Mouse (Mus musculus) mature B cell (primary cell): Measurements from ENCODE around the gene Phldb2.

Experiments used
- in situ Hi-C: fragments of 300-500 bp; cut with MboI; formaldehyde crosslinking; loops from 2 replicates; pipeline ENCODE4 v1.14.3; 2019

Gene Phldb2

DNA sequence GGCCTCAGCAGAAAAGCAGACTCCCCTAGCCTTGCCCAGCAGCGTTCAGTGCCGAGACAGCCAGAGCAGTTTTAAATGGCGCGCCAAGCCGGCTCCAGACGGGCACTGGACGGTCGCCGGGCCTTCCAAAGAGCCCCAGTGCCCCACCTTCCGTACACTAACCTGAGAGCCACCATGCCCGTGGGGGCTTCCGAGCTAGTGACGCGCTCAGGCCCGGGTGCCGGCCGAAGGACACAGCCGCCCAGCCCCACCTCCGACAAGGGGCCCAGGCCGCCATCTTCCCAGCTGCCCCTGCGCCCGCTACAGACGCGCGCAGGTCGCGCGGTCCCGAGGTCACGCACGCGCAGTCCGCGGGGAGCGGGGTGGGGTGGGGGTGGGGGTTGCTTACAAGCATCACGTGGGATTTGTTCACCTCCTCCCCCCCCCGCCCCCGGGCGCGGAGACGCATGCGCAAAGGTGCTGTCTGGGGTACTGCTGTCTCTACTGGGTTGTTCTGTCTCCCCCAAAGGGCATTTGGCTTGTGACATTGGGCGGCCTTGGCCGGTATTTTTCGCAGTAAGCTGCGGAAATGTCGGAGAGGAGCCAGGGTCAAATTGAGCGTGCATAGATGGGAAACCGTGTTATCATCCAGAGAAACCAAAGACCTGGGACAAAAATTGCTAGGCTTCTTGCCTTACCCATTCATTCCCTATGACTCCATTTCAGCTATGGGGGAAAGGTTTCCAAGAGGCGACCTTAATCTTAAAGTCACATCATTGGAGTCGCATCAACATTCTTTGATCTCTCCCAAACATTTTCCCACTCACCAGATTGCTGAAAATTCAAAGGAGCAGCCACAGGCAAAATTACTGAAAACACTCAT is 210.6 kb downstream of the Phldb2 start, which contains the start of gene Abhd10:
Gene Abhd10 (minus strand): TSS at position 341 of the 862 bp plus-strand sequence.
- in situ Hi-C loops: loop anchor here (25.0 kb wide), 1 partner anchor 269 kb away; the partner anchor contains the start of gene Plcxd2

DNA sequence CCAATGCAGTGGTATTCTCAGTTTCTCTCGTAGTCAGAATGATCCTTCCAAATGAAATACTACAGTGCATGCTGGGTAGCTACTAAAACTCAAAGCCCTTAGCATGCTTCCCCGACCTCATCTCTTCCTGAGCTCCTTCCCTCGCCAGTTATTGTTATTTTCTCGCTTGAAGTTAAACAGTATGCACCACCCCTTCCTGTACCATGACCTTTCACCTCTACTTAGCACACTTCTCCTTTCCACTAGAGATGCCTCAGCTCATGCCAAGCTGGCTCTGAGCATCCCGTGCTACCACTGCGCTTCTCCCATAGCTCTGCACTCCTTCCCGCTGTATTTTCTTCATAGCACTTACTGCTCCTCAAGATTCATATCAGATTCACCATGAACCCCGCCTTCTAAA is 215.5 kb downstream of the Phldb2 start:
- in situ Hi-C loops: loop anchor here (25.0 kb wide), 1 partner anchor 274 kb away; the partner anchor contains the start of gene Plcxd2

DNA sequence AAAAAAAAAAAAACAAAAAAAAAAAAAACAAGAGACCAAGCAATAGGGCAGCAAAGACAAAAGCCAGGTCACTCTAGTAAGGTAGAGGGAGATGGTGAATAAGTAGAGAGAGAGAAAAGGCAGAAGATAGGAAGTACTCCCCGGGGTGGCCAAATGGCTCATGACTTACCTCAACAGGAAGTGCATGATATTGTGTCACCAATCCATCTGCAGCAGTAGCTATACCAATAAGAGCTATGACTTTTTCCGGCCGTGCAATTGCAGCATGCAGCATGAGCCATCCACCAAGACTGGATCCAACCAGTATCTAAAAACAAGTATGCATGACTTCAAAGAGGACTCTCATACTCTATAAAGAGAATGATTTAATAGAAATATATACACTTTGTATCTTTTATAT is 216.7 kb downstream of the Phldb2 start:
- in situ Hi-C loops: loop anchor here (25.0 kb wide), 1 partner anchor 276 kb away; the partner anchor contains the start of gene Plcxd2

DNA sequence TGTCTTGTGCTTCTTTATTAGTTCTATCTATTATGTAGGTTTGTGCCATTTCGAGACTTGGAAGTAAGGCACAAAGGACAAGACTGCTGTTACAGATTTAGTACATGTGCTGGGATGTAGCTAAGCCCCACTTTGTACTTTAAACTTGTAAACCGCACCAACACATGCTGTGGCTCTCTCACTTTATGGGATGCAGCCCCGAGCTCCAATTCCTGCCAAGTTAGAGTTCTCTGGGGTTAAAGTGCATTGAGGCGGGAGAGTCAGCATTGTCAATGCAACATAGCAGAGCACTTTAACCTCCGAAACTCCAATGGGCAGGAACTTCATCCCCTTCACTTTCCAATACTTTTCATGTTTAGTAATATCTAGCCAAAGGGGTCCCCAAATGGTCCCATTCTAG is 224.2 kb downstream of the Phldb2 start:
- in situ Hi-C loops: loop anchor here (25.0 kb wide), 1 partner anchor 283 kb away; the partner anchor contains the start of gene Plcxd2

DNA sequence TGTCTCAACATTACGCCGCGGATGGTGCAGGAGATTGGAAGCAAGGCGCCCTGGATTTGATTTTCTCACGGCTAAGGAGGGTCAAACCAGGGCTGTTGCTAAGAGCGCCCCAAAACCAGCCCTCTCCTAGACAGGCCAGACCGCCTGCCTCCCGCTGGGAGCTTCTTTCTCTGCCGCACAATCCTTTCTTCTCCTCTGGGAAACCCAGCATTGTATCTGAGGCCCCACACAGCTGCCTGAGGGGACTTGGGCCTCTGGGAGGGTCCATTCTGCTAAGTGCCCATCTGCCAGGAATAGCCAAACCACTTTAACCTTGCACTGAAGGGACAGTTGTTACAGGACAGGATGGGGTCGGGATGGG is 228.7 kb downstream of the Phldb2 start:
- in situ Hi-C loops: loop anchor here (25.0 kb wide), 1 partner anchor 288 kb away; the partner anchor contains the start of gene Plcxd2

DNA sequence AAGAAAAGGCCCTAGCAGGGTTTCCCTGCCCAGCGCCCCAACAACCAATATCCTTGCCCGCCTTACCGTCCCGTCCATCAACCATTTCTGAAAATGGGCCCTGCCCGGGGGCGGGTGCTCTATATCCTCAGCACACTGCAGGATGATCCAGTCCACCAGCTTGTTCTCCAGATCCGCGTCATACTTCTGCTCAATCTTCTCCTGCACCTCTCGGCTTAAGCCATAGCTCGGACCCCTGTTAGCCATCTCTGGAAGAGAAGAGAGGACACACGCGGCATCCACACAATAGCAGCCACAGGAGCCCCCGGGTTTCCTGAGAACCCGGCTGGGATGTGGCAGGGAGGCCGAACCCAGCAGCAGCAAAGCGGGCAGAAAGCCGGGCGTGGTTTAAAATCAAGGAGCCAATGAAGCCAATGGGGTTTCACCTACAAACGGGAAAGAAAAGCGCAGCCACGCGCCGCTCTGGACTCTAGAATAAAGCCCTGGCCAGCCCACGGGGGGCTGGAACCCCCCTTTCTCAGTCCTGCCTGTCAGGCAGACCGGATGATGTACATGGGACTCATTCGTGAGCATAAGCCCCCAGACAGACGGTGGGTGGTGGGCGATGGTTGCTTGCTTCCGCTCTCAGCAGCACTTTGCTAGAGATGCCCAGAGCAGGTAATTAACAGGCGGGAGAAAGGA is 229.2 kb downstream of the Phldb2 start, which contains the start of gene Tagln3:
Gene Tagln3 (minus strand): TSS at position 548 of the 681 bp plus-strand sequence.
- in situ Hi-C loops: no loop called here

DNA sequence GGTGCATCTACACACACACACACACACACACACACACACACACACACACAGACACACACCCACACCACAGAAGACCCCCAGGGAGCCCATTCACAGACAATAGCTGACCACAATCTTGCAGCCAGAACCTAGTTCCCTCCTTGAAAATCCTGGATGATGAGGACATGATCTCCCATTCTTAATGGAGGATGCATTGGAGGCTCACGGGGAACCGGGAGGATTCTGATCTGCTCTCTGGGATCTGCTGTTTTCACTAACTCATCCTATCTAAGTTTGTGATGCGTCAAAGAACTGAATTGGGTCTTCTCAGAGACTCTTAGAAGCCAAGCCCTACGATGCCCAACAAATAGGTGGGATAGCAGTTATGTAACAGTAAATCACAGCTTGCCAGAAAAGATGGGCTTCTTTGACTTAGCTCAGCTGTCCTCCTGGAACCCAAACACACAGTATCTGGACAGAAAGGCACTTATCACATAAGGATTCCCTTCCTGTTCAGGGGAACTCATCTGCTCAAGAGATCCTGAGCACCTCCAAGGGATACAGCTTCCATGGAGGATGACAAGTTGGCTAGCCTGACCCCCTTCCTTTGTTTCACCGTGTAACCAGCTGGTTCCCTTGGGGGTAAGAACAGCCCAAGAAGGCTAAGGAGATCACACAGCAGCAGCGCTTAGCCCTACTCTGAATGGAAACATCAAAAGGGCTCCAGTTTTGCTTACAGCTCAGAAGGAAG is 230.1 kb downstream of the Phldb2 start:
- in situ Hi-C loops: no loop called here

DNA sequence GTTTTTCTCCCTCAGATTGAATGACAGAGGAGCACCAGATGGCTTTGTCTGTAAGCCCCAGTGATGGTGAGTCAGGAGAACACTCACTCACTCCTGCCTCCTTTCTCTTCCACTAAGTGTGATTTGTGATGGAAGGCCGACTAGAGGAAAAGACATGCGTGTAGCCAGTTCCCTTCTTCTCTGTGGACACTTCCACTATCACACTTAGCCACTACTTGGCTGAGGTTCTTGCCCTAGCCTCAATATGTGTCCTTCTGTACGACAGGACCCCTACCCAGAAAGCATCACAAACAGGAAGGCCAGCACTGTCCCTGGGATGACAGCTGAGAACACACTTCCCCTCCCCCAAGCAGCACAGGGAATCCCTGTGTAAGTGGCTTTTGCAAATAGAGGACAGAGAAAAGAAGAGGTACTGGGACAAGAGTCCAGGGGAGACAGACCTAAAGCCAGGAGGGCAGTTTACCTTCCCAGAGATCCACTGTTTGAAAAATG is 230.9 kb downstream of the Phldb2 start:
- in situ Hi-C loops: no loop called here

DNA sequence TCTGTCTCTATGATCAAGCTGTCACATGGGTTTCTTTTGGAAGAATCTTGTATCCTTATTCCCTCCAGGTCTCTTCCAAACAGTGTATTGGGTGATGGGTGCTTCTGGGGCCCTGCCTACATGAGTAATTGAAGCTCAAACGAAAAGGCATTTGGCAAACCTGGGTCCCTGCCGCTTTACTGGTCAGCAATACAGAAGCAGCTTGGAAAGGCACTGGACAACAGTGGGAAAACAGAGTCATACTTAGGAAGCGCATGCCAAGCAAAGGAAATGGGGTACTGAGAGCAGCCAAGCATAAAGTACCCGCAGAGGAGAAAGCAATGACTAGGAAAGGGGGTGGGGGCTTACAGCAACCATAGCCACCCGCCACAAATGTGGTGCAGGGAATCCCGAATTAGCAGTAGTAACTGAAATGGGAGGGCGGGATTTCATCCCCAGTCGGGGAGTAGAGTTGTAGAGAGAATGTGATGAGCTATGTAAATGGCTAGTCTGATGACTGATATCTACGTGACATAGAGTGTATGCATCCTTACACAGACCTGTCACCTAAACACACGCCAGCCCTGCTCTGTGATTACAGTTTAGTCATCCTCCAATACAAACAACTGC is 233.3 kb downstream of the Phldb2 start:
- in situ Hi-C loops: no loop called here

DNA sequence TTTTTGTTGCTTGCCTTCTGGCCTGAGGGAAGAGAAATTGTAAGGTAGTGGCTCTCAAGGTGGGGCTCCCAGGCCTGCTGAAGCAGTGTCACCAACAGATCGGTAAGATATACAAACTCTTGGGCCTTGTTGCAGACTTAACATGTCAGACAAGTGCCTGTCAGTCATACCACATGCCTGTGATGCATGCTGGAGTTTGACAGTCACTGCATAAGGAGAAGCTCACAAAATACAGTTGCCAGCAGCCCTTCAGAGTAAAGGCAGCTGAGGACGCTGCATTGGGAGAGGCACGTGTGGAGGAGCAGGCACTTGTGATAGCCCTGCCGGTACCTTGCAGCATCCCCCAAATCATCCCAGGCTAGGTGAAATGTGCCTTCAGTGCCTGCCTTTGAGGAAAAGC is 235.1 kb downstream of the Phldb2 start:
- in situ Hi-C loops: no loop called here

DNA sequence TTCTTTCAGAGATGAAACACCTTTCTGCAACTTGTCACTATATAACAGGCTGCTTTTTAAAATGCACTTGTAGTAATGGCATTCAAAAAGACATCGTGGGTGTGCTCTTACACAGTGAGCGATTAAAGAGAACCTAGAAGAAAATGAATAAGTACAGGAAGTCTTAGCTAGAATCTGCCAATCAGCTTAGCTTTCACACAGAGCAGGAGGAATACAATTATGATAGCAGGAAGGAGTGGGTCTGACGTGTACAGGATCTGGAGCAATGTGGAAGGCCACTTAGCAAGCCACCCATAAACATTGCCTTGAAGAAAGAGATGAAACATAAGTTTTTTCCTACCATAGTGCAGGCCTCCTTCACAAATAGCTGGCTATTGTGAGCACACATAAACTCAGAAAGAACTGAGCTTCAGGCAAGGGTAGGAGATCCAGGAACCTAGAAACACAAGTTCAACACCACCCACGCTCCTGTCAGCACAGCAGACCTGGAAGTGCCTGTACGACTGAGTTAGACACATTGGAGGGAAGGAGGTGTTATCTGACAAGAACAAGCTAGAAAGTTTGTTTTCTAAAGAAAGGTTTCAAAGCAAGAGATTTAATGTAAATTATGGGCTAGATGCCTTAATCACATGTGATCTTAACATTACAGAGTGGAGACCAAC is 238.8 kb downstream of the Phldb2 start:
- in situ Hi-C loops: no loop called here

DNA sequence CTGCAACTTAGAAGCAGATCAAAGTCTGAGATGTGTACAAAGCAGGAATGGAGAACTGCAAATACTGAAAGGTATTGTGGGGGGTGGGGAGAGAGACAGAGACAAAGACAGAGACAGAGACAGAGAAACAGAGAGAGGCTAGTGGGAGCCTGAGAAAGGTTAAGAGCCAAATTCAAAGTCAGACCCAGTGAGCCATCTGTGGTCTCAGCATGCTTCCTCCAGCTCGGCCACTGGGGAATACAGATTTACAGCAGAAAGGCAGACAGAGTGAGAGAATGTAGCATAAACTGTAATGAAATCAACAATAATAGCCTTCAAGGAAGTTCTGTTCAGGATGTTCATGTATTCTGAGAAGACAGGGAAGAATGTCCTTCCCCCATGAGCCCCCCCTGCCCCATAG is 239.5 kb downstream of the Phldb2 start:
- in situ Hi-C loops: no loop called here

DNA sequence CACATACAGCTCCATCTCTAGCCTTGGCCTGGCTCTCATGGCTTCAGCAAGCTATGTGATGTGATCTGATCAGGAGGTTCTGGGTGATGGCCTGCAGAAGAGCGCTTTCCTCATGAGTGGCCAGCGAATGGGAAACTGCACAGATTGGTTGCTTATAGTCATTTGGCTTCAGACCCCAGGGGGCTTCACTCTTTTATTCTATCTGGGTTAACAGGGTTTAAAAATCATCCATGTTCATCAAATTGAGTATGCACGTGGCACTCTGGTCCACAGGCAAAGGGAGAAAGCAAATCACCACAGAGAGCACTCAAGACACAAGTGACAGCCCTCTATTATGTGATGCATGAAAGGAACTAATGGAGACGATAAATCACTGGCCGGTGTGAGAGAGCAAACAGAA is 240.1 kb downstream of the Phldb2 start:
- in situ Hi-C loops: no loop called here

DNA sequence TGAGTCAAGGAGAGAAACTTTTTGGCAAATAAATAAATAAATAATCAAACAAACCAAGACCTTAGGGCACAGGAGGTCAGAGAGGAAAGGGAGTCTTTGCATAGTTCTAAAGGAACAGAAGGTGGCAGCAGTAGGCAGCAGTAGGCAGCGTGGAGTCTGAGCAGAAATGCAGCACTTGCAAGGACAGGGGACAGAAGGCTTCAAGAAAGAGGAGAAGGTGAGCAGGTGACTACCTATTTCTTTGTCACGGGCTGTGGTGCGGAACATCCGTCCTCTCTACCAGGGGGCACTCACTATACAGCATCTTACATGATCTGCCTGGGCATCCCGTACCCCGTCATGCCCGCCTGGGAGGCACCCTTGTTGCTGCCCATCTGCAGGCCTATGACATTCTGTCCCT is 242.1 kb downstream of the Phldb2 start:
- in situ Hi-C loops: no loop called here

DNA sequence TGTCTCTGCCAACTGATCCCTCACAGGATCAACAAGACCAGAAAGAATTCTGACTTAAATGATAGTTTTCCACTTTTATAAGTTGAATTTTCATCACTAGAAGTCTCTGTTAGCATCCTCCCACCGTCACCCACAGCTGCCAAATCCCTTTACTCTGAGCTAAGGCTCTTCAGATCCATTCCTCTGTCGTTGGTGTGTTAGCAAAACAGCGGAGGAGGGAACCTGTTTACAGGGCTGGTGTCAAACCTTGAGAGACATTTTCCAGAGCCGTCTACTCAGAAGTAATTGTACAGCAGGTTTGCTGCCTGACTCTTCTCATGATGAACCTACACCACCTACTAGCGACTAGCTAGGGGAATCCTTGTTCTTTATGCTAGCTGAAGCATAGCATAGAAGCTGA is 254.1 kb downstream of the Phldb2 start:
- in situ Hi-C loops: no loop called here

DNA sequence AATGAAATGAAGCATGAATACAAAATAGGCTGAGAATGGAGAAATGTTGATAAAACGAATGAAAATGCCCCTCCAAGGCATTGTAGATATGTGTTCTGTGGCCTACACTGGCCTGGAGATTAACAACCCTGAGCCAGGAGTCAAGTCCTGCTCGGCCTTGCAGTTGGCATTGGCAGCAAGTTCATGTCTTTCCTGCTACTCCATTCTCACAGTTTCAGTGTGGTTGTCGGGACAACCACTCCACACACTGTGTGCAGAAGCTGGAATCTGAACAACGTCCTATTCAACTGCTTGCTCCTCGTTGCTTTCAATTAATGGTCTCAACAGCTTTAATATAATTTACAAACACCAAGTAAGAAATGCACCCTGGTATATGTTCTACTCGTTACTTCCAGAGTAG is 255.4 kb downstream of the Phldb2 start:
- in situ Hi-C loops: no loop called here
